Mouse (Mus musculus) lung, postnatal 10 days (tissue): Measurements from ENCODE around the gene Tbc1d4.

Experiments used
- DNase-seq: peaks from one replicate; pipeline ENCODE4 v3.0.0; 2021

The Tbc1d4 gene

DNA sequence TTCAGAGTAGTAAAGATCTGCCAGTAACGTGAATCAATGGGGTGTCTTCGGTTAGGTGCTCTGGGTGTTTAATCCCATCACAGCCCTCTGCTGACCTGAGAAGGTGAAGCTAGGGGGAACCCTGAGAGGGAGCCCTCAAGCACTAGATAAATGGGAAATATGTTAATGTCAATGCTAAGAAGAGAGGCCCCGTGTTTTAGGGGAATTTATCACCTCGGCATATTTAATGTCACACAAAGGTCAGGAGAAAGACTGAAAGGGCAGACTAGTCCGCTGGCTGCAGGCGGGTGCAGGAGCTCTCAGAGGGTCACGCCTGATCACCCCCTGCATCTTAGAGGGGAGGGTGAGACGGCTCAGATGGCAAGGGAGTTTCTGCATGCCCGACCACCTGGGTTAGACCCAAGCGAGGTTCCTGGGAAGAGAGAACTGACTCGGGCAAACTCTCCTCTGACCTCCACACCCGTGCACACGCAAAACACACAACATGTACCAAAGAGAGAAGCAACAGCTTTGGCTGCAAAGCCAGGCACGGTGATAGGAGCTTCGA is 120.7 kb downstream of the Tbc1d4 start:
- no peak for DNase-seq

GRCm38 (mm10) chr14:101486550-101486949 is 122.4 kb downstream of the Tbc1d4 start:
- no peak for DNase-seq

DNA sequence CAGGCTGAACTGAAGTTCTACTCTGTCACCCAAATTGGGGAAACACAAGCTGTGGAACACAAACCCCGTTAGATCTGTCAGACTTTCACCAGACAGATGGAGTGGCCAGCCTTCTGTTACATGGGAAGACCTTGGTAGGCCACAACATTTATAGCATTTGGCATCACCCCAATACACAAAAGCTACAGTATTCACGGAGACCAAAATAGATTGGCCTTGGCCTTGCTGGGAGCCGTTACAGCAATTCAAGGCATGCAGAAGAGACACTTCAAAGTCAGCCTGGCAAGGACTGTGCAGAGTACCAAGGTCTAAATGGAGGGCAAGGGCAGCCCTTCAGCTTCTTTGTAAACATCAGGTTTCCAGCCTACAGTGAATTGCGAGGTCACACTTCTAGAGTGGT is 125.8 kb downstream of the Tbc1d4 start:
- DNase-seq, result peak; percentile 55

GRCm38 (mm10) chr14:101482270-101482669 is 126.7 kb downstream of the Tbc1d4 start:
- peak; percentile 34 for DNase-seq

DNA sequence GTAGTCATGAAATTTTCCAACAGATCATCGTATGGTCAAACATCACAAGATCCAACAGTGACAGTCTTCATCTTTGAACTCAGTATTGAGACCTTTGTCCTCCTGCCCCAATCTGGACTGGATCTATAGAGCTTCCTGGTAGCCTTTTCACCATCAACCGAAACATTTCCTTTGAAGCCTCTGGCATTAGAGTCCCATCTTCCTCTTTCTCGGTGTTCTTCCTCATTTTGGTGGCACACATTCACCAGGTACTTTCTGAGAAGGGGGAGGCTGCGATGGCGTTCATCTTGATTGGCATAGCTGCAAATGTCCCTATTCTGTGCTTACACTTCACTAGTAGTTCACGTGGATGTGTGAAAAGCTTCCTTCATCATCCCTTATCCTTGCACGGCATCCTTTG is 127.8 kb downstream of the Tbc1d4 start:
- no peak for DNase-seq

DNA sequence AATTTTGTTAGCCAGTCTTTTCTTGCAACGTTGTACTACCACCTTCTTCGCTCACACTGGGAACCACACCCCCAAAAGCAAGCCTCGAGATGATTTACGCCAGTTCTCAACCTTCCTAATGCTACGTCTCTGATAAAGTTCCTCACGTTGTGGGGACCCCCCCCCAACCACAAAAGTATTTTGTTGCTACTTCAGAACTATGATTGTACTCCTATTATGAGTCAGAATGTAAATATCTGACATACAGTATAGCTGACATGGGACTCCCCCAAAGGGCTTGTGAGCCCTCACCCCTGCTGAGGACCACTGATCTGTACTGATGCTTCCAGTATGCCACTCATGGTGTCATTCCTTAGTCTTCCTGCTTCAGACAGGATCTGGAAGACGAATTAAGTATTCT is 128.4 kb downstream of the Tbc1d4 start:
- no peak for DNase-seq

- DNase-seq, result no peak
Observed at GRCm38 (mm10) chr14:101477827-101478220, 131.2 kb downstream of the Tbc1d4 start.

GRCm38 (mm10) chr14:101477081-101477826 is 131.7 kb downstream of the Tbc1d4 start:
- no peak for DNase-seq

GRCm38 (mm10) chr14:101469475-101470093 is 139.4 kb downstream of the Tbc1d4 start:
- no peak for DNase-seq

GRCm38 (mm10) chr14:101468143-101468542 is 140.8 kb downstream of the Tbc1d4 start:
- no peak for DNase-seq

GRCm38 (mm10) chr14:101467532-101467931 is 141.5 kb downstream of the Tbc1d4 start:
- no peak for DNase-seq

DNA sequence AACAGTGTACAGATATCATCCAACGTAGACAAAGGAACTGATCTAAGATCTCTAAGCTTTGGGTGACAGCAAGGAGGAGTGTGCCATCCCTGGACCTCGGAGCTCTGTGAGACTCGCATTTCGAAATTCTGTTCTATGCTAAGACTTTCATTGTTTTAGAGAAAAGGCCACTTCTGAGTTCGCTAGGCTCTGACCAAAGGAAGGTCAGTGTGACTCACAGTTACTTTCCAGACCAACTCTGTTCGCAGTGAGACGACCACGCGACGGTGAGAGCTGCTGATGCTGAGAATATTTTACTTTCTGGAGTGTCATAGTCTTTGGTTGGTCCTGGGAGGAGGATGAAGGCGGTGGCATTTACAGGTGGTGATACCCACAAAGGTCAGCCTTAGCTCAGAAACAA is 142.5 kb downstream of the Tbc1d4 start:
- DNase-seq, result no peak

DNA sequence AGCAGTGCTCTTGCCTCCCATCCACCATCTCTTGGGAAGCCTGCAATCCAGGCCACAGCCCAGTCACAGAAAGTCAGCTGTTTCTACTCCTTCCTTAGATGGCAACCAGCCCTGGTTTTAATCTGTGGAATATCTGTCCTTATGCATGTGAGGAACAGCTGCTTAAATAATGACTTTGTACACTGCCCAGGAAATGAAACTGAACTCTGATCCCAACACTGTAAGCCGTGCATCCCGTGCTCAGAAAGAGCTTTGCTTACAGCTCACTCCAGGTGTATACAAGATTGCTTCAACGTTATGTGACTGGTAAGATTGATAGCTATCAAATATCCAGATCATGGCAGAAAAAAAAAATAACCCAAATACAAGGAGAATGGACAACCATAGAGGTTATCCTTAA is 143.1 kb downstream of the Tbc1d4 start:
- no peak for DNase-seq

GRCm38 (mm10) chr14:101460768-101461167 is 148.2 kb downstream of the Tbc1d4 start:
- peak; percentile 73 for DNase-seq

DNA sequence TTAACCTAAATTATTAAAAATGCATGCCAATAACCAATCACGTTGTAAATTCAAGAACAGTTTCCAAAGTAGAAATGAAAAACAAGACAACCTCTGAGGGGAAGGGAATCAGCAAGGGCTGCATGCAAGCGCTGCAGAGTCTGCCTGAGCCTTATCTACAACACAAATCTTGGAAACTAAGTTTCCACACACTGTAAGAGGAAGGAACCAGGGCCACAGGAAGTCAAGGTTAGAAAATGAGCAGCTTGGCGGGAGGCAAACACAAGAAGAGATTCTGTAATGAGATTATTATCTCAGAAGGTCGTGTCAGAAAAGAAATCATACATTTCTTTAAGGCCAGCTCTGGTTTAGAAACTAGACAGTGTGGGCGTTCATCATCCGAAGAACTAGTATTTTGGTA is 156.1 kb downstream of the Tbc1d4 start:
- no peak for DNase-seq

DNA sequence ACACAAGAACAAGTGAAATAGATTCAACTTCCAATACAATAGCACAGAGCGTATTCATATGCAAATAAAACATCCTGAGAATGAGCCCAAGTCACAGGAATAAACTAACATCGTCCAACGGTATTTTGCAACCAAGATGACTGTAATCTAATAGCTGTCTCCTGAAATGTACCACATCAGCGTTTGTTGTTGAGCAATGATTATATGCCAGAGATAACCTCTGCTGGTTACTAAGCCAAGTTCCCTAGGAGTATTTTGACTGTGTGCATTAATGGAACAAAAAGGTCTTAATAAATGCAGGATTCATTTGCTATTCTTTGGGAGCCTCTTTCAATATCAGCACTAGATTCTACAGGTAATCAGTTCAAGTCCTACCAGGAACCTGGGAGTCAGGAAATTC is 161.1 kb downstream of the Tbc1d4 start:
- DNase-seq, result no peak

GRCm38 (mm10) chr14:101445205-101445604 is 163.8 kb downstream of the Tbc1d4 start:
- DNase-seq, result no peak

DNA sequence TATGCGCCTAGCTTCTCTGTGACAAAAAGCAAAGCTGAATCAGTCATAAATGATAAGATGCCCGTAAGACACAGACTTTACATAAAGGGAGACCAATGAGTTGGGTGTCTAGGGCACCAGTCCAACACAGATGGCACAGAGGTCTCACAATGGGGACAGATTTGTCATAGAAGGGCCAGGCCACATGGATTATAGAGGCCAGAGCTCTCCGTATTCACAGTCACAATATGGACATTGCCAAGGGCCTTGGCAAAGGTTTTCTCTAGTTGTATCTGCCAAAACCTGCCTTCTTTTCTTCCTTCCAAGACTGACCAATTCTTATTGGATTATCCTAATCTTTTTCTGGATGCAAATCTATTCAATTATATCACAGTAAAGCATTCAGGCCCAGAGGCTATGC is 171.1 kb downstream of the Tbc1d4 start:
- no peak for DNase-seq

DNA sequence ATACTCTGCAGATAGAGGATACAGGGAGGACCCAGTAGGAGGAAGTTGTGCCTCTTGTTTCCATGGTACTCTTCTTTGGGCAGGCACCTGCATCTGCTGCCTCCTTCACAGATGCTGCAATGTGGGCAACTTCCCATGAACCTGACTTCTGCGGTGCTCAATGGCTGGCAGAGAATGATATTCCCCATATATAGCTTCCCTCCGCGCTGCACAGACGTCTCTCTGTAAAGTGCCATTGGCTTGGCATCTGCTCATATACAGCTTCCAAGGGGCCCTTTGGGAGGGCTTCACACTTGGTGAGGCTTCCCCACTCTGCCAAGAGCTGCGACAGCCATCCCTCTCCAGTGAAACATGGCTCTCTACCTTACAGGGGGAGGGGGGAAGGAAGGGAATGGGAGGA is 178.5 kb downstream of the Tbc1d4 start:
- no peak for DNase-seq

- peak; percentile 20 for DNase-seq
Observed at GRCm38 (mm10) chr14:101428805-101429516, 180.0 kb downstream of the Tbc1d4 start.

DNA sequence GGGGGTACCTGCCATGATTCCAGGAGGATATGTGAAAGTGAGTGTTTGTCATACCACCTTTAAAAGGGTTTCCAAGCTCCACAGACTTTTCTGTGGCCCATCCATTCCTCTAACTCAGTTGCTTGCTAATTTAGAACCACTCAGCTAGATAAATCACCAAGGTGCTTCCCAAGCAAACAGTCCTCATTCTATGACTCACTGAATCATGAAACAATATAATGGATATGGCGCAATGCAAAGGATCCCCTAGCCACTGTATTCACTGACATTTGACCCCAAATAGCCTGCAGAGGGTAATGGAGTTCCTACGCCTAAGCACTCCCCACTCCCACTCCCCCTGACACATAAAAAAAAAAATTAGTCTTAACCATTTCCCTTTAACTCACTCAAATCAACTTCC is 191.3 kb downstream of the Tbc1d4 start:
- no peak for DNase-seq
